Comparison of ENCODE assay signal across 9 mouse cellular contexts in genomic region chr16:95659461-95659860, GRCm38 (mm10). TPM values are rescaled to one million over a fixed set of nuclear protein-coding genes. Genes with fewer than 3 reads are reported as not detected.
DNase-seq lines count a peak whose midpoint lies in the region; ATAC-seq and TF ChIP-seq lines count a peak whose summit lies in the region.
"Had no signal": no experiment of that assay in that cellular context is flagged by ENCODE, and none has a peak within 500 bp of the region (broad histone marks: within the 10 kb centered on the region; RNA-seq: fewer than 3 reads in every experiment).

No protein-coding gene starts in this region.

- peaks cover 2% of the 10 kb centered on the region for H3K4me1 ChIP-seq in thymus, adult 2 months (replicated peaks; ENCODE audit: control insufficient read depth, insufficient read depth, low read length)
- no peaks in the 10 kb centered on the region for H3K4me1 ChIP-seq in stomach, postnatal 0 days (replicated peaks; ENCODE audit: control insufficient read depth, insufficient read depth)
- H3K4me1 ChIP-seq: forebrain, embryonic 15.5 days had no signal

- no peak overlapping the region for H3K4me2 ChIP-seq in stomach, postnatal 0 days (replicated peaks; ENCODE audit: low read depth)
- H3K4me2 ChIP-seq: forebrain, embryonic 15.5 days had no signal

- TF ChIP-seq EP300 in stomach, postnatal 0 days (optimal IDR thresholded peaks at IDR 0.05), result peak; percentile 99

- no peak overlapping the region for H3K4me3 ChIP-seq in thymus, adult 2 months (ENCODE audit: control insufficient read depth, insufficient read depth, low read length)
- no peak overlapping the region for H3K4me3 ChIP-seq in stomach, postnatal 0 days (ENCODE audit: low read depth, low read length)
- H3K4me3 ChIP-seq: forebrain, embryonic 15.5 days had no signal

- 89% methylated on average over 19 of the region's 19 CpGs for WGBS in thymus, adult 2 months
- 36% methylated on average over 19 of the region's 19 CpGs for WGBS in stomach, postnatal 0 days

- no peak overlapping the region for H3K27ac ChIP-seq in thymus, adult 2 months (ENCODE audit: control insufficient read depth, insufficient read depth, low read length)
- peak overlapping the region; percentile 91 for H3K27ac ChIP-seq in stomach, postnatal 0 days (replicated peaks)
- H3K27ac ChIP-seq: forebrain, embryonic 15.5 days had no signal

- TF ChIP-seq POLR2A in thymus, adult 2 months (IDR thresholded peaks at IDR 0.05; ENCODE audit: control insufficient read depth, extremely low read depth, insufficient read depth, low read length, poor library complexity), result no peak

- intact Hi-C loops in heart, postnatal 10 days (cut with DNase I), result loop anchor here (5.0 kb wide), 2 partner anchors 103 to 203 kb away; no protein-coding TSS in a partner anchor

- no peak overlapping the region for H3K9ac ChIP-seq in stomach, postnatal 0 days (ENCODE audit: low read length)
- H3K9ac ChIP-seq: forebrain, embryonic 15.5 days had no signal

- no peaks in the 10 kb centered on the region for H3K27me3 ChIP-seq in thymus, adult 2 months (ENCODE audit: control insufficient read depth, insufficient read depth, low read length)
- H3K27me3 ChIP-seq in stomach, postnatal 0 days (ENCODE audit: control insufficient read depth, insufficient read depth, low read length), result no peaks in the 10 kb centered on the region
- H3K27me3 ChIP-seq: forebrain, embryonic 15.5 days had no signal

- no peaks in the 10 kb centered on the region for H3K36me3 ChIP-seq in thymus, adult 2 months (ENCODE audit: control insufficient read depth, insufficient read depth, low read length)
- H3K36me3 ChIP-seq in stomach, postnatal 0 days (ENCODE audit: control insufficient read depth, insufficient read depth, low read length), result no peaks in the 10 kb centered on the region
- H3K36me3 ChIP-seq: forebrain, embryonic 15.5 days; G1E had no signal

- no peak for TF ChIP-seq CTCF in thymus, adult 2 months (IDR thresholded peaks at IDR 0.05; ENCODE audit: borderline replicate concordance, control insufficient read depth, extremely low read depth, insufficient read depth, low read length, poor library complexity)
- no peak for TF ChIP-seq CTCF in stomach, postnatal 0 days (IDR thresholded peaks at IDR 0.05; ENCODE audit: low read depth)

- DNase-seq in thymus, postnatal 14 days, result peak; percentile 31
- DNase-seq in thymus, adult 2 months, result no peak
- peak; percentile 84 for DNase-seq in fat pad, adult 2 months (ENCODE audit: extremely low read depth, low read depth, low spot score)
- peak; percentile 28 to 57 for DNase-seq in lung, adult 18-20 months
- peak; percentile 46 for DNase-seq in stomach, postnatal 0 days (ENCODE audit: low spot score)
- no peak for DNase-seq in ovary, postnatal 14 days (ENCODE audit: low spot score)
- DNase-seq in heart, postnatal 10 days, result no peak

- peaks cover 6% of the 10 kb centered on the region; the same call in 1 of the 2 replicates for H3K9me3 ChIP-seq in stomach, postnatal 0 days (ENCODE audit: control insufficient read depth, low read length)
- H3K9me3 ChIP-seq: forebrain, embryonic 15.5 days had no signal

- peak; percentile 62; the same call in 1 of the 2 replicates for ATAC-seq in stomach, postnatal 0 days (ENCODE audit: low FRiP score, low TSS enrichment)
- ATAC-seq: forebrain, embryonic 15.5 days had no signal

RNA-seq across cellular contexts. Expression of gene Ets2, which starts 42.4 kb away (rescaled TPM):
- polyA plus RNA-seq in thymus, adult 2 months (2012; rRNA removed), result 343 and 598 TPM in 2 replicates
- polyA plus RNA-seq in stomach, postnatal 0 days (2015; fragmentation: Nextera tagmentation; extraction: Ambion mirVana), result 35.1 and 38.1 TPM in 2 replicates
- total RNA-seq in heart, postnatal 10 days (2021), result 100 to 1,000 TPM; 105 to 144 TPM

Comparison
In these comparisons a context has a peak if more than half of its experiments do, and no peak if none do; other contexts are left out.
1. DNase-seq: peak in thymus, postnatal 14 days (single experiment), fat pad, adult 2 months (single experiment), lung, adult 18-20 months (2 of 2) and stomach, postnatal 0 days (single experiment); none in thymus, adult 2 months (single experiment), ovary, postnatal 14 days (single experiment) and heart, postnatal 10 days (0 of 2).